Mouse (Mus musculus) testis, postnatal 10 days (tissue): Measurements from ENCODE around the gene Selplg.

Experiments used
- DNase-seq: peaks from one replicate; pipeline ENCODE4 v3.0.0; 2021; ENCODE audit warnings: low spot score

The Selplg gene

DNA sequence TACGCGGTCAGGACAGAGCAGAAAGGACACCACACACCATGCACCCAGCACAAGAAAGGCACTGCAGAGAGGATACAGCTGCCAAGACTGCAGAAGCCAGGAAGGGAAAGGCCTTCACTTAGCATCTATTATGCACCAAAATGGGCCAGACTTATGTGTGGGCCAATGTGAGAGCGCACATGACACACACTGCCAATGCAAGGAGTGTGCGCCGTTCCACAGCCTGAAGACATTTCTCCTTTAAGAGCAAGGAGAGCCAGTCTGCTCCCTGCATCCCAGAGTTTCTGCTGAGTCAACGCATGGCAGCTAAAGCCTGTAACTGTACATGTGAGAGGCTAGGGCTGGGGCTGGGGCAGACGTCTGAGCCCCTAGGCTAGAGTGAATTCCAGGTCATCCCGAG, 63.6 kb downstream of the Selplg start:
- no peak for DNase-seq
